Mouse (Mus musculus): Measurements from ENCODE around the gene Cacna1e. TPM values are rescaled to one million over a fixed set of nuclear protein-coding genes. Genes with fewer than 3 reads are reported as not detected.

The Cacna1e gene
- total and polyA plus RNA-seq, 3 experiments, result not detected

DNA sequence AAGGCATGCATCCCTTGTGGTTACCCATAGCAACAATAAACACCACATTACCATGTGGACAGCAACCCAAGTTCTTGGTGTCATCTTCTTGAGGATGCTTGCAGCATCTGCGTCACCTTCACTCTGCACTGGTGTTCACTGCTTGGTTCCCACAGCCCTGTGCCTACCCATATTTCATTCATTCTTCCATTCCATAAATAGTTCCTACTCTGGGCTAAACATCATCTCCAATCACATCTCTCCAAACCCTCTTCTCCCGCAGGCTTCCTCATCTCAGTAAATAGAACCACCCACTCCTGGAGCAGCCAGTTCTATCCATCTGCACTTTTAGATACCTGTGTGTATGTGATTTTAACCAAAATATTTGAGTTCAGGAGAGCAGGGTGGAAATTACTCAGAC, 408.6 kb downstream of the Cacna1e start:
- no peak for TF ChIP-seq ZNF384 (IDR thresholded peaks at IDR 0.05; ENCODE audit: low read depth, low read length)
- no peak for TF ChIP-seq MXI1 (IDR thresholded peaks at IDR 0.05; ENCODE audit: low read depth, low read length)
- no peak for TF ChIP-seq TBP (IDR thresholded peaks at IDR 0.05; ENCODE audit: low read depth, low read length)
- TF ChIP-seq POLR2AphosphoS5 (IDR thresholded peaks at IDR 0.05; ENCODE audit: borderline replicate concordance, low read depth, low read length), result no peak
- no peak for TF ChIP-seq ZMIZ1 (IDR thresholded peaks at IDR 0.05; ENCODE audit: low read depth, low read length)
- TF ChIP-seq BHLHE40 (IDR thresholded peaks at IDR 0.05; ENCODE audit: borderline replicate concordance, low read depth, low read length), result no peak
- no peak for TF ChIP-seq SIN3A (IDR thresholded peaks at IDR 0.05; ENCODE audit: low read length)
- no peak for TF ChIP-seq POLR2AphosphoS2 (IDR thresholded peaks at IDR 0.05; ENCODE audit: low read length)
- TF ChIP-seq USF2 (IDR thresholded peaks at IDR 0.05; ENCODE audit: borderline replicate concordance in 1 of 2, insufficient read depth in 1 of 2, low read depth in 1 of 2, low read length in 2 of 2), result no peak
- TF ChIP-seq TAL1 (IDR thresholded peaks at IDR 0.05; ENCODE audit: low read length), result no peak
- H3K9me3 ChIP-seq (replicated peaks; ENCODE audit: insufficient read depth, low read length), result no peaks in the 10 kb centered on the region
- H3K9ac ChIP-seq (ENCODE audit: control insufficient read depth, low read depth, low read length, poor library complexity, severe bottlenecking), result no peak overlapping the region
- DNase-seq (ENCODE audit: low read depth, low spot score), result no peak
- H3K4me1 ChIP-seq (ENCODE audit: control insufficient read depth in 1 of 2, insufficient read depth in 2 of 2, low read length in 2 of 2), result no peaks in the 10 kb centered on the region
- no peak overlapping the region for H3K27ac ChIP-seq (ENCODE audit: control insufficient read depth, low read depth, low read length)
- H3K4me3 ChIP-seq (ENCODE audit: control insufficient read depth in 1 of 2, insufficient read depth in 1 of 2, low read depth in 2 of 2, low read length in 2 of 2), result no peak overlapping the region
- H3K36me3 ChIP-seq (ENCODE audit: control insufficient read depth in 1 of 2, insufficient read depth in 2 of 2, low read length in 2 of 2), result no peaks in the 10 kb centered on the region
- no peaks in the 10 kb centered on the region for H3K79me2 ChIP-seq (ENCODE audit: control insufficient read depth, insufficient read depth, low read length, poor library complexity)
- no peaks in the 10 kb centered on the region for H3K27me3 ChIP-seq (ENCODE audit: control insufficient read depth in 1 of 2, insufficient read depth in 2 of 2, low read length in 2 of 2)

DNA sequence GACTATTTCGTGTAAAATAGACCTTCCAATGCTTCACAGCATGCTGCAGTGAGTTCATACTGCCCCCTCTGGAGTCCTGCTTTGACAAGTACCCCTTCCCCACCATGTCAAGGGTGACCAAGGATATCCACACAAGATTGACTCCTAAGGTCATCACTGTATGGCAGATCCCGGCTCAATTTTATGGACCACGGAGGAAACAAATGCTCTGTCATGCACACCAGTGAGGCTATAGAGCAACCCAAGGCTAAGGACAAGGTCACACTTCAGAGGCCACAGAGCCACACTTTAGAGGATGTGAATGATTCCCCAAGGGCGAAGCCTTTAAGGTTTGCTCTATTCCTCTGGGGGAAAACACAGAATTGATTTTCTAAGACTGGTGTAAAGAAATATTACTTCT, 410.1 kb downstream of the Cacna1e start:
- no peaks in the 10 kb centered on the region for H3K27me3 ChIP-seq (ENCODE audit: control insufficient read depth in 1 of 2, insufficient read depth in 2 of 2, low read length in 2 of 2)
- no peaks in the 10 kb centered on the region for H3K36me3 ChIP-seq (ENCODE audit: control insufficient read depth in 1 of 2, insufficient read depth in 2 of 2, low read length in 2 of 2)
- no peak for DNase-seq (ENCODE audit: low read depth, low spot score)
- H3K4me1 ChIP-seq (ENCODE audit: control insufficient read depth in 1 of 2, insufficient read depth in 2 of 2, low read length in 2 of 2), result no peaks in the 10 kb centered on the region
- no peak for TF ChIP-seq GATA1 (IDR thresholded peaks at IDR 0.05; ENCODE audit: low read depth, low read length)
- no peak for TF ChIP-seq MEF2A (IDR thresholded peaks at IDR 0.05; ENCODE audit: extremely low read depth, insufficient replicate concordance, low read depth, low read length, poor library complexity, severe bottlenecking)
- TF ChIP-seq MXI1 (IDR thresholded peaks at IDR 0.05; ENCODE audit: low read depth, low read length), result no peak
- no peak for TF ChIP-seq USF1 (IDR thresholded peaks at IDR 0.05; ENCODE audit: low read depth, low read length)
- TF ChIP-seq NRF1 (IDR thresholded peaks at IDR 0.05; ENCODE audit: insufficient read depth, low read depth, low read length, poor library complexity, severe bottlenecking), result no peak
- no peak for TF ChIP-seq TBP (IDR thresholded peaks at IDR 0.05; ENCODE audit: low read depth, low read length)
- TF ChIP-seq SIN3A (IDR thresholded peaks at IDR 0.05; ENCODE audit: low read length), result no peak
- TF ChIP-seq ELF1 (IDR thresholded peaks at IDR 0.05; ENCODE audit: low read depth, low read length), result no peak
- TF ChIP-seq POLR2AphosphoS5 (IDR thresholded peaks at IDR 0.05; ENCODE audit: borderline replicate concordance, low read depth, low read length), result no peak
- TF ChIP-seq POLR2A (IDR thresholded peaks at IDR 0.05; ENCODE audit: control insufficient read depth in 1 of 2, insufficient read depth in 1 of 2, low read depth in 1 of 2, low read length in 2 of 2, poor library complexity in 1 of 2), result no peak
- no peak for TF ChIP-seq ZKSCAN1 (IDR thresholded peaks at IDR 0.05; ENCODE audit: low read depth, low read length)
- TF ChIP-seq RCOR1 (IDR thresholded peaks at IDR 0.05; ENCODE audit: low read depth, low read length), result no peak
- no peak overlapping the region for H3K9ac ChIP-seq (ENCODE audit: control insufficient read depth, low read depth, low read length, poor library complexity, severe bottlenecking)
- no peak overlapping the region for H3K27ac ChIP-seq (ENCODE audit: control insufficient read depth, low read depth, low read length)
- no peaks in the 10 kb centered on the region for H3K79me2 ChIP-seq (ENCODE audit: control insufficient read depth, insufficient read depth, low read length, poor library complexity)
- no peaks in the 10 kb centered on the region; the same call in 1 of the 2 replicates for H3K9me3 ChIP-seq (replicated peaks; ENCODE audit: insufficient read depth, low read length)
- no peak overlapping the region for H3K4me3 ChIP-seq (ENCODE audit: control insufficient read depth in 1 of 2, insufficient read depth in 1 of 2, low read depth in 2 of 2, low read length in 2 of 2)
